Mouse (Mus musculus): ENCODE results near the gene Oosp3.

DNA sequence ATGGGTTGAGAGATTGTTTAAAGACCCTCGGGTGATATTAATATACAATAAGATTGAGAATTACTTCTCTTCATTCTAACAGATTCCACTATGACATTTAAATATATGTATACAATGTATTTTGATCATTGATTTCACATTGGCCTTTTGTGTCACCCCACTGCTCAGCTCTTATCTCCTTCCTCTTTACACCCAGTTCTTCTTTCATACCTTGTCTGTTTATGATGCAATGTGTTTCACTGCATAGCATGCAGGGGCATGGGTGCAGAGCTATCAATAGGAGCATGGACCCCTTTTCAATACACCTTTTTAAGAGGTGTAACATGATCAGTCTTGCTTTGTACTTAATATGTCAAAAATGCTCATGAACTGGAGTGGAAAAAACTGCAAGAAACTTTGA, 33.4 kb downstream of the Oosp3 start:
- no peak for TF ChIP-seq CTCF (conservative IDR thresholded peaks at IDR 0.05; ENCODE audit: low read length)
- no peak for TF ChIP-seq NANOG (IDR thresholded peaks at IDR 0.05; ENCODE audit: borderline replicate concordance, low read length)
- TF ChIP-seq POU5F1 (IDR thresholded peaks at IDR 0.05; ENCODE audit: borderline replicate concordance, low read length): no peak
